Mouse (Mus musculus) embryonic facial prominence, embryonic 12.5 days (tissue): ENCODE results near the gene Clstn1. TPM values are rescaled to one million over a fixed set of nuclear protein-coding genes. Genes with fewer than 3 reads are reported as not detected.

Experiments used
- ATAC-seq: fragments of 200-750 bp; cut with Nextera tagmentation; 2 replicates; pipeline ENCODE4 v1.8.0; 2017; ENCODE audit not compliant: insufficient number of reproducible peaks, insufficient read depth, low FRiP score, low TSS enrichment
- H3K27ac ChIP-seq: fragments of 300-500 bp; sonication (generic); 2 replicates; pipeline ENCODE4 v1.5.1; 2016; ENCODE audit warnings: mild to moderate bottlenecking
- H3K27me3 ChIP-seq: fragments of 300-500 bp; sonication (generic); 2 replicates; pipeline ENCODE4 v1.6.1; 2016; ENCODE audit warnings: mild to moderate bottlenecking, moderate library complexity
- H3K36me3 ChIP-seq: fragments of 300-500 bp; sonication (generic); 2 replicates; pipeline ENCODE4 v1.6.1; 2016; ENCODE audit warnings: mild to moderate bottlenecking
- H3K4me1 ChIP-seq: fragments of 300-500 bp; sonication (generic); 2 replicates; pipeline ENCODE4 v1.6.1; 2016
- H3K4me2 ChIP-seq: fragments of 300-500 bp; sonication (generic); replicated peaks from 2 replicates; pipeline ENCODE4 v1.6.1; 2016; ENCODE audit warnings: mild to moderate bottlenecking, moderate library complexity
- H3K4me3 ChIP-seq: fragments of 300-500 bp; sonication (generic); 2 replicates; pipeline ENCODE4 v1.5.1; 2016; ENCODE audit warnings: mild to moderate bottlenecking
- H3K9ac ChIP-seq: fragments of 300-500 bp; sonication (generic); 2 replicates; pipeline ENCODE4 v1.6.1; 2016; ENCODE audit warnings: mild to moderate bottlenecking, moderate library complexity
- H3K9me3 ChIP-seq: fragments of 300-500 bp; sonication (generic); 2 replicates; pipeline ENCODE4 v1.6.1; 2016; ENCODE audit warnings: mild to moderate bottlenecking, moderate library complexity
- WGBS: fragments of 180-500 bp; shearing (Covaris S2); methylation state at CpG from one replicate; pipeline ENCODE4 v1.1.7; 2016; 5-methylcytosine and 5-hydroxymethylcytosine counted together
- polyA plus RNA-seq: library from polyadenylated mRNA; unstranded; fragments of >200 nt; fragmentation: Nextera tagmentation; extraction: Ambion mirVana; gene quantifications from 2 replicates; pipeline ENCODE4 v1.2.1, GENCODE M21; 2016

The Clstn1 gene
- polyA plus RNA-seq, 1 experiment from 2014 or later, result 68.1 TPM

- H3K4me3 ChIP-seq, result no peak overlapping the region
- no peaks in the 10 kb centered on the region for H3K27me3 ChIP-seq
Observed at GRCm38 (mm10) chr4:149663849-149664503, 77.7 kb downstream of the Clstn1 start.

GRCm38 (mm10) chr4:149665016-149665691 lies 78.9 kb downstream of the Clstn1 start:
- Histone ChIP-seq H3K36me3 (no peaks in the 10 kb centered on the region), H3K4me1 (no peaks in the 10 kb centered on the region), H3K9ac (no peak overlapping the region), H3K4me3 (no peak overlapping the region), H3K27me3 (no peaks in the 10 kb centered on the region), H3K4me2 (no peak overlapping the region), H3K9me3 (no peaks in the 10 kb centered on the region), H3K27ac (no peak overlapping the region)
- 77% methylated on average over 6 of the region's 6 CpGs for WGBS
- no peak for ATAC-seq

More at GRCm38 (mm10) chr4:149663849-149664503, 77.7 kb downstream of the Clstn1 start:
- Histone ChIP-seq H3K9ac (no peak overlapping the region), H3K4me2 (no peak overlapping the region), H3K9me3 (no peaks in the 10 kb centered on the region), H3K36me3 (no peaks in the 10 kb centered on the region), H3K27ac (no peak overlapping the region), H3K4me1 (no peaks in the 10 kb centered on the region; the same call in 1 of the 2 replicates)
- no peak for ATAC-seq
- WGBS, result 75% methylated on average over 7 of the region's 7 CpGs

- Histone ChIP-seq H3K9ac (no peak overlapping the region), H3K4me2 (no peak overlapping the region), H3K27ac (no peak overlapping the region), H3K4me1 (no peaks in the 10 kb centered on the region), H3K36me3 (no peaks in the 10 kb centered on the region), H3K27me3 (no peaks in the 10 kb centered on the region), H3K9me3 (no peaks in the 10 kb centered on the region), H3K4me3 (no peak overlapping the region)
- WGBS, result 91% methylated on average over 6 of the region's 6 CpGs
- no peak for ATAC-seq
Observed at GRCm38 (mm10) chr4:149665692-149666090, 79.4 kb downstream of the Clstn1 start.

GRCm38 (mm10) chr4:149671175-149671574 lies 84.9 kb downstream of the Clstn1 start:
- Histone ChIP-seq H3K27me3 (peaks cover 27% of the 10 kb centered on the region; the same call in 1 of the 2 replicates), H3K9ac (no peak overlapping the region), H3K4me3 (no peak overlapping the region), H3K9me3 (no peaks in the 10 kb centered on the region), H3K36me3 (no peaks in the 10 kb centered on the region), H3K4me2 (no peak overlapping the region), H3K27ac (no peak overlapping the region), H3K4me1 (0 out of 2 replicates have a peak, but pooled peaks cover 3% of the 10 kb centered on the region)
- ATAC-seq, result no peak
- WGBS, result 97% methylated on average over 6 of the region's 6 CpGs

GRCm38 (mm10) chr4:149672747-149673146 lies 86.5 kb downstream of the Clstn1 start:
- H3K36me3 ChIP-seq, result no peaks in the 10 kb centered on the region
- H3K27me3 ChIP-seq, result peaks cover 31% of the 10 kb centered on the region; the same call in 1 of the 2 replicates
- ATAC-seq, result no peak
- 0 out of 2 replicates have a peak, but pooled peaks cover 3% of the 10 kb centered on the region for H3K4me1 ChIP-seq
- H3K4me3 ChIP-seq, result no peak overlapping the region
- WGBS, result 92% methylated on average over 5 of the region's 5 CpGs
- no peak overlapping the region for H3K9ac ChIP-seq
- H3K4me2 ChIP-seq, result no peak overlapping the region
- H3K27ac ChIP-seq, result no peak overlapping the region
- no peaks in the 10 kb centered on the region for H3K9me3 ChIP-seq

- H3K9ac ChIP-seq, result peak overlapping the region; percentile 61; the same call in 1 of the 2 replicates
- 0 out of 2 replicates have a peak, but pooled peaks cover 3% of the 10 kb centered on the region for H3K4me1 ChIP-seq
- H3K4me3 ChIP-seq, result peak overlapping the region; percentile 61
- WGBS, result 9% methylated on average over 8 of the region's 8 CpGs
- peak overlapping the region; percentile 92 for H3K4me2 ChIP-seq
- H3K27ac ChIP-seq, result no peak overlapping the region
- ATAC-seq, result no peak
- no peaks in the 10 kb centered on the region for H3K9me3 ChIP-seq
- H3K36me3 ChIP-seq, result no peaks in the 10 kb centered on the region
- peaks cover 31% of the 10 kb centered on the region; the same call in 1 of the 2 replicates for H3K27me3 ChIP-seq
Observed at GRCm38 (mm10) chr4:149674814-149675377, 88.6 kb downstream of the Clstn1 start.

- WGBS, result 2% methylated on average over 59 of the region's 60 CpGs
- H3K36me3 ChIP-seq, result no peaks in the 10 kb centered on the region
- H3K9me3 ChIP-seq, result no peaks in the 10 kb centered on the region
- H3K4me2 ChIP-seq, result peak overlapping the region; percentile 92
- ATAC-seq, result peak; percentile 81
- H3K27ac ChIP-seq, result no peak overlapping the region
- 0 out of 2 replicates have a peak, but pooled peaks cover 3% of the 10 kb centered on the region for H3K4me1 ChIP-seq
- H3K9ac ChIP-seq, result peak overlapping the region; percentile 61
- H3K27me3 ChIP-seq, result peaks cover 31% of the 10 kb centered on the region; the same call in 1 of the 2 replicates
- peak overlapping the region; percentile 61 for H3K4me3 ChIP-seq
Observed at GRCm38 (mm10) chr4:149675378-149676261, 89.4 kb downstream of the Clstn1 start.

- 0 out of 2 replicates have a peak, but pooled peaks cover 3% of the 10 kb centered on the region for H3K4me1 ChIP-seq
- 50% methylated on average over 1 of the region's 1 CpGs for WGBS
- H3K27me3 ChIP-seq, result peaks cover 31% of the 10 kb centered on the region; the same call in 1 of the 2 replicates
- no peaks in the 10 kb centered on the region for H3K9me3 ChIP-seq
- no peak overlapping the region for H3K4me2 ChIP-seq
- H3K4me3 ChIP-seq, result no peak overlapping the region
- H3K9ac ChIP-seq, result no peak overlapping the region
- no peaks in the 10 kb centered on the region for H3K36me3 ChIP-seq
- H3K27ac ChIP-seq, result no peak overlapping the region
- no peak for ATAC-seq
Observed at GRCm38 (mm10) chr4:149678006-149678405, 91.7 kb downstream of the Clstn1 start.

- Histone ChIP-seq H3K4me2 (no peak overlapping the region), H3K9ac (no peak overlapping the region), H3K27me3 (peaks cover 22% of the 10 kb centered on the region; the same call in 1 of the 2 replicates), H3K36me3 (no peaks in the 10 kb centered on the region), H3K9me3 (no peaks in the 10 kb centered on the region), H3K4me3 (no peak overlapping the region), H3K4me1 (0 out of 2 replicates have a peak, but pooled peaks cover 3% of the 10 kb centered on the region), H3K27ac (no peak overlapping the region)
- 69% methylated on average over 11 of the region's 11 CpGs for WGBS
- no peak for ATAC-seq
Observed at GRCm38 (mm10) chr4:149679056-149679770, 92.9 kb downstream of the Clstn1 start.

- no peak for ATAC-seq
- H3K9me3 ChIP-seq, result no peaks in the 10 kb centered on the region
- no peak overlapping the region for H3K27ac ChIP-seq
- H3K4me3 ChIP-seq, result no peak overlapping the region
- no peaks in the 10 kb centered on the region for H3K4me1 ChIP-seq
- H3K36me3 ChIP-seq, result no peaks in the 10 kb centered on the region
- no peak overlapping the region for H3K4me2 ChIP-seq
- WGBS, result 11% methylated on average over 7 of the region's 7 CpGs
- no peak overlapping the region for H3K9ac ChIP-seq
- no peaks in the 10 kb centered on the region for H3K27me3 ChIP-seq
Observed at GRCm38 (mm10) chr4:149683875-149684274, 97.6 kb downstream of the Clstn1 start.
